Mouse (Mus musculus) heart, adult 2 months (tissue): ENCODE data around the gene Filip1l.

Experiments
- CTCF ChIP-seq: fragments of 200-600 bp; IDR thresholded peaks from 2 replicates; pipeline ENCODE4 v1.8.1; 2022; ENCODE audit warnings: antibody characterized with exemption, mild to moderate bottlenecking, moderate library complexity
- POLR2A ChIP-seq: fragments of 200-500 bp; IDR thresholded peaks from 2 replicates; pipeline ENCODE4 v1.6.1; 2011; ENCODE audit warnings: mild to moderate bottlenecking, low read depth, low read length, control low read depth; ENCODE audit not compliant: insufficient read depth

- TF ChIP-seq CTCF: no peak
- no peak for TF ChIP-seq POLR2A
Measured at GRCm38 (mm10) chr16:57469301-57469700, 116.4 kb downstream of the Filip1l start.
